Mouse (Mus musculus): Measurements from ENCODE around the gene Acap1. TPM values are rescaled to one million over a fixed set of nuclear protein-coding genes. Genes with fewer than 3 reads are reported as not detected.

Acap1 gene
- total RNA-seq, 2 experiments from 2014 or later: 0.08 TPM; not detected in 1

DNA sequence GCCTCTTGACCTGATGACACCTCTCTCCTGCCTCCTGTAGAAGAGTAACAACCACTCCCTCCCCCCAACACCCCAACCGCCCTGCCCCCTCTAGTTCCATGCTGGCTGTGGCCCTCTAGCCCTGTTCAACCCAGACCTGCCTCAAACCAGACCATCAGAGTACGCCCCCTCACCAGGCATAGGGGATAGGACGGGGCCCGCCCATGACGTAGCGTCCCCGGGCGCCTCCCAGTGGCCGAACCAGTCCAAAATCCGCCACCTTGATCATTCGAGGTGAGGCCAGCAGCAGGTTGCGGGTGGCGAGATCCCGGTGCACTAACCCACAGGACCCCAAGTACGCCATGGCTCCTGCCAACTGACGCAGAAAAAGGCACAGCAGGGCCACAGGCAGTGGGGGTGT, 40.0 kb downstream of the Acap1 start:
- no peak overlapping the region for H3K4me3 ChIP-seq
- TF ChIP-seq CTCF (IDR thresholded peaks at IDR 0.05): peak; percentile 61
- DNase-seq: peak; percentile 59
- intact Hi-C loops (cut with DNase I): no loop called here
- peak overlapping the region; percentile 43; the same call in 1 of the 2 replicates for H3K27ac ChIP-seq

DNA sequence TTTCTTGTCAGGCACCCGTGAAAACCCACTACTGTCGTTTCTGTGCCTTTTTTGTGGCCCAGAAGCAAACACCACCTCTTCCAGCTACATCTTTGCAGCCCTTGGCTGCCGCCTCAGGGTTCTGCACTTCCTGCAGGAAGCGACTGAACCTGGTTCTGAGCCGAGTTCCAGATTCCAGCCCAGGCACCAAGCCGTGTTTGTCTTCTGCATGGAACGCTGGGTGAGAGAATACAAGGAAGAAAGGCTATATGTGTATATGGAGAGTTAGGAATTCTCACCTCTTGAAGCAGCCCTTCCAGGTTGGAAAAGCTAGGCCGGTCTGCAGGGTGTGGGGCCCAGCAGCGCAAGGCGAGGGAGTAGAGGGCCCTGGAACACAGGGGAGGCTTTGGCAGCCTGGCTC, 40.7 kb downstream of the Acap1 start:
- peak overlapping the region; percentile 43 for H3K27ac ChIP-seq
- intact Hi-C loops (cut with DNase I): no loop called here
- no peak for TF ChIP-seq CTCF (IDR thresholded peaks at IDR 0.05)
- DNase-seq: no peak
- no peak overlapping the region for H3K4me3 ChIP-seq

GRCm38 (mm10) chr11:69853994-69854393, 41.3 kb downstream of the Acap1 start:
- TF ChIP-seq CTCF (IDR thresholded peaks at IDR 0.05): no peak
- intact Hi-C loops (cut with DNase I): no loop called here
- no peak for DNase-seq
- H3K27ac ChIP-seq: peak overlapping the region; percentile 43
- H3K4me3 ChIP-seq: no peak overlapping the region

DNA sequence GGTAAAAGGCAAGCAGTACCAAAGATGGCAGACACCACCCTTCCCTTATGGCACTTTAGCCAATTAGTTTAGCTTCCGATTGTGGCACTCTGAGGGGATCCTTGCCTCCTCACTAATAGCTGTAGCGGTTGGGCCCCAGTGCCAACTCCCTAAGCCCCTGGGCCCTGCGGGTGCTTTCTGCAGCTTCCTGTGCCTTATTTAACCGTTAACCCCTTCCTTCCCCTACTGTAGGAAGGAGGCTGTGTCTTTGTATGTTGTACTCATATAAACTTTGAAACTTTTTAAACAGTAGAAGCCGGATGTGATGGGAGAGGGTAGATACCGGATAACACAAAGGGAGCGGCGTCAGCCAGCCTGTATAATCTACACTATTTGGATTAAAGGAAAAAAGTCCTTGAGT, 44.6 kb downstream of the Acap1 start:
- no peak for TF ChIP-seq CTCF (IDR thresholded peaks at IDR 0.05)
- DNase-seq: no peak
- intact Hi-C loops (cut with DNase I): no loop called here
- Histone ChIP-seq H3K27ac (no peak overlapping the region), H3K4me3 (no peak overlapping the region)

DNA sequence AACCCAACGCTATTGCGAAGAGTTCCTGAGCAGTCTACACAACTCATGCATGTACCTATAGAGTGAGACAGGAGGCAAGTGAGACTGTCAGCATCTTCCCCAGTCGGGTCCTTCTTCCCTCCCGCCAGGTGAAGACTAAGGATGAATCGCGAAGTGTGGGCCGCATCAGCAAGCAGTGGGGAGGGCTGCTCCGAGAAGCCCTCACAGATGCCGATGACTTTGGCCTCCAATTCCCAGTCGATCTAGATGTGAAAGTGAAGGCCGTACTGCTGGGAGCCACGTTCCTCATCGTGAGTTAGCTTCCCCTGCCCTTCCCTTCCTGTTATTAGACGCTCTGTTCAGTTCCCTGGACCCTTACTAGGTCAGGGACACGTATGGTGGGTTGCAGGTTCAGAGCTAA, 45.5 kb downstream of the Acap1 start:
- intact Hi-C loops (cut with DNase I): no loop called here
- H3K4me3 ChIP-seq: 0 out of 2 replicates have a peak overlapping the region, but pooled peaks have one; percentile 19
- peak overlapping the region; percentile 59; the same call in 1 of the 2 replicates for H3K27ac ChIP-seq
- DNase-seq: no peak
- no peak for TF ChIP-seq CTCF (IDR thresholded peaks at IDR 0.05)

DNA sequence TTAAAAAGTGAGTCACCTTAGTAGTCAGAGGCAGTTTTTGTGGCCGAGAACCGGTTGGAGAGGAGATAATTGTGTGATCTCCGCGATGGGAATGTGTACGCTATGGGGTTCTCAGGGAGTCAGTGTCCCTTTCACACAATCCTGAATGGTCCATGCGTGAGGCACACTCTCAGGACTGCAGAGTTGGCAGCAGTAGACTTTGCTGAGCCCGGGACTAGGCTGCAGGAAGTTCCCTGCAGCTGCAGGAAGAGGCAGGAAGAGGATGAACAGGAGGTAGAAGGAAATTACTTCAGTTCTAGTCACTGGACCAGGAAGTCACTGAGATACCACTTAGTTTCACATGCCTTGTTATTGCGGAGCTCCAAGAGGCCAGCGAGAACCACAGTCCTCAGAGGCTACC, 46.2 kb downstream of the Acap1 start:
- H3K27ac ChIP-seq: peak overlapping the region; percentile 59; the same call in 1 of the 2 replicates

GRCm38 (mm10) chr11:69848021-69848420, 47.3 kb downstream of the Acap1 start:
- H3K4me3 ChIP-seq: peak overlapping the region; percentile 97; the same call in 1 of the 2 replicates
- intact Hi-C loops (cut with DNase I): no loop called here
- no peak for DNase-seq
- 0 out of 2 replicates have a peak overlapping the region, but pooled peaks have one; percentile 91 for H3K27ac ChIP-seq
- no peak for TF ChIP-seq CTCF (IDR thresholded peaks at IDR 0.05)

More for the DNA sequence above, 46.2 kb downstream of the Acap1 start:
- TF ChIP-seq CTCF (IDR thresholded peaks at IDR 0.05): no peak
- H3K4me3 ChIP-seq: peak overlapping the region; percentile 17; the same call in 1 of the 2 replicates
- DNase-seq: no peak
- intact Hi-C loops (cut with DNase I): no loop called here

DNA sequence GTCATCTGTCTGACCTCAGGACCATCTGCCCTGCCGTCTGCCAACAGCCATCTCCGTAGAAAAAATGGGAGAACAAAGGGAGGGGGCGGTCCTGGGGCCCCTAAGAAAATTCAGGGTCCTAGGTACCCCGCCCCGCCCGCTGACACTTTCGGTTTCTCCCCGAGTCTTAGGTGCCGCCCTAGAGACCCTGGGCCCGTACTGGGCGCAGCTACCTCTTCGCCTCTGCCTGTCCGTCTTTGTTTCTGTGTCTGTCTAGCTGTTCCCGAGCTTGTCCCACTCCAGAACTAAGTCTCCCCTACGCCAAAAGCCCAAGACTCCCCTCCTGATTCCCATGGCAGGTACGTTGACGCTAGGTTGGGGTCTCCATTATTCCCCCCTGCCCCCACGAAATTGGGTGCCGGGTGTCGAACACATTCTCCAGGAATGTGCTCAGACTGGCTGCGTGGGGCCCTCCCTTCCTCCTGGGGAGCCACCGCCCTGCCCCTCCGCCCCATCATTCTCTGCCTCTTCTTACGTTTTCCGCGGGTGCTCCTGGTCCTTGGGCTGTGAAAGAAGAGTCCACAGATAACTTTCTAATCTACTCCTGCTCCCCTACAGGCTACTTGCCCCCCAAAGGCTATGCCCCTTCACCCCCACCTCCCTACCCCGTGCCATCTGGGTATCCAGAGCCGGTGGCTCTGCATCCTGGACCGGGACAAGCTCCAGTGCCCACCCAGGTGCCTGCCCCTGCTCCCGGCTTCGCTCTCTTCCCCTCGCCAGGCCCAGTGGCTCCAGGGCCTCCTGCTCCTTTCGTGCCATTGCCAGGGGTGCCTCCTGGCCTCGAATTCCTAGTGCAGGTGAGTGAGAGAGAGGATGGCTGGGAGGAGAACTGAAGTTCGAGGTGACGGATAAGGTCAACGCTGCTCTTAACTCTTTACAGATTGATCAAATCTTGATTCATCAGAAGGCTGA, 48.3 kb downstream of the Acap1 start:
- no peak for TF ChIP-seq CTCF (IDR thresholded peaks at IDR 0.05)
- peak; percentile 55 for DNase-seq
- intact Hi-C loops (cut with DNase I): loop anchor here (2.0 kb wide), 1 partner anchor 88 kb away; the partner anchor contains the start of gene Polr2a
- Histone ChIP-seq H3K4me3 (peak overlapping the region; percentile 97), H3K27ac (peak overlapping the region; percentile 91)

DNA sequence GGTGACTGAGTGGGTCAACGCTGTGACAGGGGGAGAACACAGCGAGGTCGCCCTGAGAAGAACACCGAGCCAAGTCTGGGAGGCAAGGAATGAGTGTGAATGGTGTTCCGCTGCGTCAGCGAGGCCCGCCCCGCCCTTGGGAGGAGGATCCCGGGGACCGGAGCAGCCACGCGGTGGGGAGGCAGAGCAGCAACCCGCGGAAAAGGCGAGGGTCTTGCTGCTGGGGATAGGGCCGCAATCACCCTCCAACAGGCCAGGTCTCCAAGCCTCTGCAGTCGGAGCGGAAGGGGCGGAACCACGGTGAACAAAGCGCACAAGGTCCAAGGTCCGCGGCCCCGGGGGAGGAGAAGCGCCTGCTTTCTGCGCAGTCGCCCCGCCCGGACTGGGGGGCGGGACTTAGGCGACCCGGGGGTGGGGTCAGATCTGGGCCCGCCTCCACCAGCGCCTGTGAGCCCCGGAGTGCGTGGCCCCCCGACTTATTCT, 49.1 kb downstream of the Acap1 start, which contains the start of gene Plscr3:
TSS of gene Plscr3 (plus strand) at position 179 of the 483 bp plus-strand sequence.
- no peak for TF ChIP-seq CTCF (IDR thresholded peaks at IDR 0.05)
- peak within 1 kb of the TSS; percentile 97 for H3K4me3 ChIP-seq
- H3K27ac ChIP-seq: peak within 1 kb of the TSS; percentile 91
- intact Hi-C loops (cut with DNase I): loop anchor here (2.0 kb wide), 1 partner anchor 87 kb away; the partner anchor contains the start of gene Polr2a
- DNase-seq: peak; percentile 94

- intact Hi-C loops (cut with DNase I): no loop called here
- no peak for TF ChIP-seq CTCF (IDR thresholded peaks at IDR 0.05)
- H3K4me3 ChIP-seq: peak overlapping the region; percentile 94
- peak overlapping the region; percentile 98 for H3K27ac ChIP-seq
- DNase-seq: peak; percentile 49
Measured at GRCm38 (mm10) chr11:69838714-69839104, 56.6 kb downstream of the Acap1 start.

DNA sequence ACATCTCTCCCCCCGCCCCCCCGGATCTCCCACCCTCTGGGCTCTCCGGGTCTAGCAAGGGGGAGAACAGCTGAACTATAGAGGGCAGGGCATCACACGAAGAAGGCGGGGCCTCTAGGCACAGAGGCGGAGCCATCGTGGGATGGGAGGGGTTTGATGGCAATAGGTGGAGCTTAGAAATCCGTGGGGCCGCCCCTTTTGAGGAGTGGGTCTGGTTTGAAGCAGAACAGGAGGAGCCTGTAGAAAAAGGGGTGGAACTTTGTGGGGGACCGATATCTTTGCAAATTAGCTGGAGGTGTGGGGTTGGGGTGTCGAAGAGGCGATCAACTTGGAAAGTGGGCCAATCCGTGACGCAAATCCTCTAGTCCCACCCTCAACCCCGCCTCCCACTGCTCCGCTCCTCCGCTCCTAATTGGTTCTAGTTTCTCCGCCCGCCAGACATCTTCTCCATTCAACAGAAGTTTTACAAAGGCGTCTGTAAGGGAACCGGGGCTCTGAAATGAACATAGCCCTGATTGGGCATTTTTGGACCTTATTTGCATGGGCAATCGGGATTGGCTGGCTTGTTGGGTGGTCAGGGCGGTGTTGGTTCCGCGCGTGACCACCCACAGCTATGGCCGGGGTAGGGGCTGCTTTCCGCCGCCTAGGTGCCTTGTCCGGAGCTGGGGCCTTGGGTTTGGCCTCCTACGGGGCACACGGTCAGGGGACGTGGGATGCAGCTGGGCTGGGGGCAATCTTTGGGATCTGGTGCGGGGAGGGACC, 57.2 kb downstream of the Acap1 start, which contains the start of gene Tmem256:
TSS of gene Tmem256 (plus strand) at position 563 of the 762 bp plus-strand sequence.
- DNase-seq: peak; percentile 95
- no peak for TF ChIP-seq CTCF (IDR thresholded peaks at IDR 0.05)
- Histone ChIP-seq H3K27ac (peak within 1 kb of the TSS; percentile 98), H3K4me3 (peak within 1 kb of the TSS; percentile 94)
- intact Hi-C loops (cut with DNase I): loop anchor here (2.0 kb wide), 1 partner anchor 33 kb away; the partner anchor contains the start of gene Tmem102

DNA sequence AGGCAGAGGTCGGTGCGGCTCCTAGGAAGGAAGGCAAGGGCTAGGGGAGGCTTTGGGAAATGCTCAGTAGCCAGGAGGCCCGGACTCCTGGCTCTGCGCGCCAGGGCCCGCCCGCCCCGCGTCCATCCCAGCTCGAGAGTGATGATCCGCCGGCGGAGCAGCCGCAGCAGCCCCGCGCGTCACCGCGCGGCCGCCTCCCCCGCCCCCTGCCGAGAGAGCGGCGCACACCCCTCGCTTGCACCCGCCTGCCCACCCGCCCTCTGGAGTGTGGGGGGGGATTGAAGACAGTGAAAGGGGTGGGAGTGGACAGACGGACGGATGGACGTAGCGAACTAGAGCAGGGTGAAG, 57.8 kb downstream of the Acap1 start, which contains the start of gene Nlgn2:
TSS of gene Nlgn2 (minus strand) at position 181 of the 348 bp plus-strand sequence.
- peak; percentile 26 for TF ChIP-seq CTCF (IDR thresholded peaks at IDR 0.05)
- peak within 1 kb of the TSS; percentile 98 for H3K27ac ChIP-seq
- intact Hi-C loops (cut with DNase I): loop anchor here (2.0 kb wide), 1 partner anchor 33 kb away; the partner anchor contains the start of gene Tmem102
- DNase-seq: no peak
- H3K4me3 ChIP-seq: peak within 1 kb of the TSS; percentile 94
